Mouse (Mus musculus) Patski (cell line): Measurements from ENCODE around the gene Twf2. TPM values are rescaled to one million over a fixed set of nuclear protein-coding genes. Genes with fewer than 3 reads are reported as not detected.
A peak's percentile ranks its signal among the peaks of the same experiment; 100 is the strongest.

Experiments used
- ATAC-seq: fragments of 100-300 bp; one replicate; pipeline ENCODE4 v1.8.0; 2021
- CTCF ChIA-PET: fragments of 350-600 bp; sonication (Branson Sonifier 250); formaldehyde crosslinking; loops from one replicate; lab custom pipeline; 2022; ENCODE audit warnings: inconsistent platforms; lab: Charles Lee
- POLR2A ChIA-PET: fragments of 350-600 bp; sonication (Branson Sonifier 250); formaldehyde crosslinking; loops from one replicate; lab custom pipeline; 2022; ENCODE audit warnings: antibody characterized with exemption, inconsistent platforms; lab: Charles Lee
- DNase-seq: peaks from one replicate; pipeline ENCODE4 v3.0.0-alpha.2; 2011; ENCODE audit warnings: low read depth, low spot score
- H3K27me3 ChIP-seq: fragments of 371-371 bp; one replicate; pipeline ENCODE4 v1.5.1; 2021
- CTCF ChIP-seq: fragments of 100-300 bp; IDR thresholded peaks from one replicate; pipeline ENCODE4 v1.5.1; 2021
- in situ Hi-C: fragments of 300-500 bp; cut with MboI; formaldehyde crosslinking; loops from 3 replicates; pipeline ENCODE4 v1.11.1; 2018; ENCODE audit warnings: low pct_unique_long_range_greater_than_20kb, mixed read lengths
- polyA plus RNA-seq: library from polyadenylated mRNA; unstranded; gene quantifications from one replicate; pipeline ENCODE4 v1.2.3, GENCODE M21; 2021

Gene Twf2
- polyA plus RNA-seq, 1 experiment from 2014 or later: 30.7 TPM

DNA sequence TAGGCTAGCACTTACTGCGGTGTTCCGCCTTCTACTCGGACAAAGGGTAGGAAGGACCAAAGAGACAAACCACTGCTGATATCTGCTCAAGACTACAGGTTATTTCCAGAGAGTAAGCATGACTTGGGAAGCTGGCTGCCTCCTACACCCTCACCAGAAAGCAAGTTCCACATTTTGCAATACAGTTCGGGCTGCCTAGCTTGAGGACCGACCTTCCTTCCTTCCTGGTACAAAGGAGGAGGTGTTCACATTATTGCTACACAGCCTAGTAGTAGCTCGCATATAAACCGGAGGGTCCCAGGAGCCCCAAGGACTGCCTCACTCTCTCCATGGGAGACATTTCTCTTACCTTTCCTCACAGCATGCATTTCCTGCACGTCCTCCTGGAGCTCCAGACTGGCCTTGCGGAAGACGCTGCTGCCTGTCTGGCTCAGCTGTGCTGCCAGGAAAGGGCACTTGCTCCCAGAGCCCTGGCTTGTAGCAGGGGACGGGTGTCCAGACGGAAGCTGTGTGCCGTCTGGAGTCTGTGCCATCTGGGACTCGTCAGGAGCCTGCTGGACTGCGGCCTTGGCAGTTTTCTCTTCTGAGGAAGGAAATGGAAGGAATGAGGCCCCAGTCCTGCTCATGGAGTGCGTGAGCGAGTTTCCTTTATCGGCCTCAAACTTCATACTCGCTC is 40.0 kb downstream of the Twf2 start:
- ChIA-PET POLR2A (no interaction called here), CTCF (interaction anchor here (0.7 to 2.3 kb wide), 5 partner anchors 12 to 37 kb away, joined by 3 to 9 read pairs (median 6); partner anchors contain the start of gene Poc1a)
- no peaks in the 10 kb centered on the region for H3K27me3 ChIP-seq
- in situ Hi-C loops: no loop called here
- TF ChIP-seq CTCF: no peak
- DNase-seq (no peak), ATAC-seq (no peak)

DNA sequence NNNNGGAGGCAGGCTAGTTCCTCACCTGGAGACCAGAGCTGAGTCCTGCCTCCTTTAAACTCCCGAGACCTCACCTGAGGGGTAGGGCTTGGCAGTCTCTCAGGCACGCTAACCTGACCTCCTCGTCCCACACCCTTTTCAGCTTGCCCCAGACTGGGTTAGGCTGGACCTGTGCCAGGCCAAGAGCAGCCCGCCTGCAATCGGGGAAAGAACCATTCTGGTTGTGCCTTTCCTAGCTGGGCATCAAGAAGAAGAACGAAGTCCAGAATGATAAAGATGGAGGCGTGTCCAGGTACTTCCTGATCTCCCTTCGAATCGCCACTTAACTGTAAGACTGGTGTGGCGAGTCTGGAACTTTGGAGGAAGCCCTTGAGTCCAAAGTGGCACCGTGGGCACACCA is 46.6 kb downstream of the Twf2 start:
- H3K27me3 ChIP-seq: no peaks in the 10 kb centered on the region
- DNase-seq (no peak), ATAC-seq (no peak)
- in situ Hi-C loops: no loop called here
- no peak for TF ChIP-seq CTCF
- ChIA-PET CTCF (interaction anchor here (1.4 to 2.9 kb wide), 3 partner anchors 10 to 37 kb away, joined by 4 to 11 read pairs (median 6); no protein-coding TSS in a partner anchor), POLR2A (interaction anchor here (0.9 to 1.1 kb wide), 2 partner anchors 12 to 16 kb away, joined by 3 read pairs; no protein-coding TSS in a partner anchor)

DNA sequence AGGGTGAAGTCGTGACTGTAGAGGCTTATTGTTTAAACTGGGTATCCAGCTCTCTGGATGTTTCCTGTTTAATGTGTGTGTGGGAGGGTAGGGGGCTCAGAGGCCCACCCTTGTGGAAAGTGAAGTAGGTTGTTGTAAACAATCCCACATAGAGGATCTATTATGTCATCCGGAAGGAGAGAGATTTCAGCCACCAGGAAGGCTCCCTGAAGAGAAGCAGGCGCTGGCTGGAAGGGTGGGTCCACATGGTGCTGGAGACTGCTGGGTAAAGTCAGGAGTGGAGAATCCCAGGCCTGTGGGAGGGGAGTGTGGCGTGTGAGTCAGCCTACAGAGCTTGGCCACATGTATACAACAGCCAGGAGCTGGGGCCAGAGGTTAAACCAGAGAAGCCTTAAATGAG is 47.3 kb downstream of the Twf2 start:
- CTCF ChIA-PET: interaction anchor here (0.7 to 2.9 kb wide), 3 partner anchors 9 to 38 kb away, joined by 3 to 11 read pairs (median 6); no protein-coding TSS in a partner anchor
- no peak for DNase-seq

DNA sequence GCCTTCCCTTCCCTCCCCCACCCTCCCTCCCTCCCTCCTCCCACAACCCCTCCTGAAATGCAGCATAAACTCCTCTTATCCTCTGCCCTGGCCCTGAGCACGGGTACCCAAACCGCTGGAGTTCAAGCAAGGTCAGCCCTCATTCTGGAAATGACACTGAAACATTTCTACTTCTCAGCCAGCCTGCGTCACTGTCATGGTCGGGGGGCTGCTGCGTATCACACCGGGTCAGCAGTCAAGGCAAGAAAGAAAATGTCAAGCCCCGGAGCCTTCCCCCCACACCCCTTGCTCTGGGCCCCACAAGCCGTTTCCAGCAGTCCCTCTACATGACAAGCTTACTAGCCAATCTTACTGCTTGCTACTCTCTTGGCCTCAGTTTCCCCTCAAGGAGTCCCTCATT is 48.2 kb downstream of the Twf2 start:
- ChIA-PET POLR2A (interaction anchor here (0.6 kb wide), 1 partner anchor 237 kb away, joined by 3 read pairs; no protein-coding TSS in a partner anchor), CTCF (interaction anchor here (0.7 to 2.9 kb wide), 2 partner anchors 8 to 39 kb away, joined by 3 to 11 read pairs; no protein-coding TSS in a partner anchor)
- DNase-seq (no peak), ATAC-seq (no peak)
- H3K27me3 ChIP-seq: no peaks in the 10 kb centered on the region
- in situ Hi-C loops: no loop called here
- TF ChIP-seq CTCF: no peak

More for the DNA sequence above, 47.3 kb downstream of the Twf2 start:
- POLR2A ChIA-PET: interaction anchor here (1.1 kb wide), 1 partner anchor 12 kb away, joined by 3 read pairs; no protein-coding TSS in a partner anchor
- TF ChIP-seq CTCF: no peak
- no peak for ATAC-seq
- no peaks in the 10 kb centered on the region for H3K27me3 ChIP-seq
- in situ Hi-C loops: no loop called here

DNA sequence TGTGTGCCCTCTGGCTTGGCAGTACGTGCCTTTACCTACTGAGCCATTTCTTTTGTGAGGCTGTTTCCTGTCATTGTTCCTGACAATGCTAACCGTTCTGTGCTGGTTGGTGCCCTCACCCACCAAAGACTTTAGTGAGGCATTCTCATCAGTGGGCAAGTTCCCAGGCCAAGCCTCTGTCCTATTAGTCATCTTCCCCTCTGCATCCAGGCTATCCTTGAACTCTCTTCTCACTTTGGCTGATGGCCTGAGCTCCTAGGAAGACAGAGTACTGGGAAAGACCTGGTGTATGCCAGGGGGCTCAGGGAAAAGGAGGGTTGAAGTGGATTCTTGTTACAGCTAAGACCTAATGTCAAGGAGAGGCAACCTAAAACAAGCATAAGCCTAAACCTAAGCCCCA is 51.1 kb downstream of the Twf2 start:
- DNase-seq (no peak), ATAC-seq (no peak)
- in situ Hi-C loops: no loop called here
- no peak for TF ChIP-seq CTCF
- H3K27me3 ChIP-seq: no peaks in the 10 kb centered on the region
- ChIA-PET POLR2A (no interaction called here), CTCF (no interaction called here)

DNA sequence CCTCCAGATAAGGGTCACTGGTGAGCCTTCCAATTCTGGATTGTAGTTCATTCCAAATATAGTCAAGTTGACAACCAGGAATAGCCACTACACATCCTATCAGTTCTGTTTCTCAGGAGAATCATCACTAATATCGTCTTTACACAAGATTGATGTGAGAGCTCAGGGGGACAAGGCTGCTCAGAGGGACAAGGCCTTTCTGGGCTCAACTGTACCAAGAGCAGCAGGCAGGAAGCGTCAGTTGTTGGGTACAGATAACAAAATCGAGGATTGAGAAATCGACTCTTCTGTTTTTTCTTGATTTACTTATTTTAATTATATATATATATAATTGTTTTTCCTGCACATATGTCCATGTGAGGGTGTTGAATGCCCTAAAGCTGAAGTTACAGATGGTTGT is 55.5 kb downstream of the Twf2 start:
- ATAC-seq (no peak), DNase-seq (no peak)
- no peak for TF ChIP-seq CTCF
- no peaks in the 10 kb centered on the region for H3K27me3 ChIP-seq
- in situ Hi-C loops: no loop called here
- ChIA-PET CTCF (interaction anchor here (0.8 to 3.4 kb wide), 7 partner anchors 8 to 764 kb away, joined by 3 to 12 read pairs (median 5); partner anchors contain the start of gene Poc1a), POLR2A (no interaction called here)

DNA sequence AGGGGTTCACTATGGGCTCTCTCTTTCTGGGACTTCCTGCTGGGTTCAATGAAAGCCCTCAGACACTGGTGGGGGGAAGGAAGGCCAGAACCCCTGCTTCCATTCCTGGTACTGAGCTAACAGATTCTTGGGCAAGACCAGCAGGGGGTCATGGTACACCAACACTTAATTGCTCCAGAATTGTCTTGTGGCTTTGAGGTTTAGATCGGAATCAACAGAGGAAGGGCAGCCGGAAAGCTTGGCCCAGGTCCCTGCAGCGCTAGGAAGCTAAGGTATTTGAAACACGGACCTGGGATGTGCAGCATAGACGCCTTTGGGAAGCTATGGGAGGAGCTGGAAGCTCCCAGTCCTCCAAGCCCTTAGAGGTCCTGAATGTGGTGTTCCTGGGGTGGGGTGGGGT is 56.1 kb downstream of the Twf2 start:
- ChIA-PET POLR2A (no interaction called here), CTCF (interaction anchor here (0.8 to 3.4 kb wide), 8 partner anchors 8 to 764 kb away, joined by 3 to 12 read pairs (median 5); partner anchors contain the start of genes Alas1 and Poc1a)
- ATAC-seq (peak; percentile 84), DNase-seq (peak; percentile 77)
- no peaks in the 10 kb centered on the region for H3K27me3 ChIP-seq
- in situ Hi-C loops: no loop called here
- TF ChIP-seq CTCF: no peak

DNA sequence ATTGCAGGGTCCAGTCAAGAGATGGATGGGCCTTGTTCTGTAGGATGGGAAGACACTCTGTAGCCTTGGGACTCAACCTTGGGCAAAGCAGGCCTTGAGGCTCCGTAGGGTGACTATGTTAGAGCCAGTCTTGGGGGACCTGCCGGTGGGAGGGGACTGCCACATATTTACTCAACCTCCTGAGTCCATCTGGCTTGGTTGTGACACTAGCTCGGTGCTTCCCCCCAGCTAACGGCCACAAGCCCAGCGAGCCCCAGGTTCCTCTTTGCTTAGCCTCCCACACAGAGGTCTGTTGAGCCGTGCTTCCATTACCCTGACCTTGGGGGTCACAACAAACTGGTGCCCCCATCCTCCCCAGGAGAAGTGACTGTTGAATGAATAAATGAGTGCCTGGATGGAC is 58.1 kb downstream of the Twf2 start:
- ChIA-PET CTCF (interaction anchor here (2.4 to 3.4 kb wide), 2 partner anchors 8 to 12 kb away, joined by 6 to 12 read pairs; partner anchors contain the start of gene Alas1), POLR2A (interaction anchor here (1.1 kb wide), 1 partner anchor 24 kb away, joined by 4 read pairs; no protein-coding TSS in a partner anchor)
- DNase-seq (no peak), ATAC-seq (no peak)
- H3K27me3 ChIP-seq: no peaks in the 10 kb centered on the region
- no peak for TF ChIP-seq CTCF
- in situ Hi-C loops: no loop called here

DNA sequence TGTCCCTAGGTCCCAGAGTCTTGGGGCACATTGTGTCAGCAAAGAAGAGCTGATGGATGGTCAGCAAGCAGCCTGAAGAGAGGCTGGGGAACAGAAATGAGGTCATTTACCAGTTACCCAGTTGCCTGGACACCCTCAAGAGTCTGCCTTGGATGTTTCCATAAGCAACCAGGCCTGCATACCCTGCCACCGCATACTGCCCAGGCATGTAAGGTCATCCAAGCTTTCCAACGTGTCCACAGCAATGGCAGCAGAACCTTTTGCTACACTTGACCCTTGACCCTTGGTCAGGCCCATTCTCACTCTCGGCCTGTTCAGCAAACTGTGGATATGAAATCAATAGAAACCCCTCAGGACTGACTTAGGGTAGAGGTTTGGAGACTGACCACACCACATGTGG is 58.6 kb downstream of the Twf2 start:
- in situ Hi-C loops: no loop called here
- DNase-seq: no peak
- ChIA-PET CTCF (interaction anchor here (1.0 to 3.4 kb wide), 2 partner anchors 8 to 19 kb away, joined by 3 to 12 read pairs; no protein-coding TSS in a partner anchor), POLR2A (interaction anchor here (1.1 to 1.5 kb wide), 2 partner anchors 11 to 25 kb away, joined by 3 to 4 read pairs; no protein-coding TSS in a partner anchor)
- no peaks in the 10 kb centered on the region for H3K27me3 ChIP-seq
- no peak for TF ChIP-seq CTCF
- ATAC-seq: no peak

DNA sequence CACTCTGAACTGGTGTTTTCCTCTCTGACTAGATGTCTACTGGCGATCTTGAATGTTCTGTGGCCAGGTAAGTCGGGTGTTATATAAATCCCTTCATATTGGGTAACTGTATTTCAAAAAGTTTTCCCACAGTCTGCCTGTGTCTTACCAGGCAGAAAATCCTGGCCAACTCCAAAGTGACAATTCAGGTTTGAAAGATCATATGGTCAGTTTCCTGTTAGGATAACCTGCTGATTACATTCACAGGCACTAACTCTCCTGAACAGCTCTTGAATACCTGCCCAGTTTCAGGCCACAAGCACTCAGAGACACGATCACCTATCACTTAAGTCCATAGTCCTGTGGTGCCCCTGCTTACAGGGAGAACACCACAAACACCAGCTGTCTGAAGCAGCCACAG is 59.2 kb downstream of the Twf2 start:
- ATAC-seq (no peak), DNase-seq (no peak)
- POLR2A ChIA-PET: interaction anchor here (1.5 kb wide), 1 partner anchor 12 kb away, joined by 3 read pairs; no protein-coding TSS in a partner anchor
- H3K27me3 ChIP-seq: no peaks in the 10 kb centered on the region
- in situ Hi-C loops: no loop called here
- CTCF ChIA-PET: interaction anchor here (1.0 kb wide), 1 partner anchor 19 kb away, joined by 3 read pairs; no protein-coding TSS in a partner anchor
- TF ChIP-seq CTCF: no peak
